Mouse (Mus musculus) heart, embryonic 12.5 days (tissue): ENCODE results near the gene Gm38431. TPM values are rescaled to one million over a fixed set of nuclear protein-coding genes. Genes with fewer than 3 reads are reported as not detected.

Experiments used
- ATAC-seq: fragments of 200-750 bp; cut with Nextera tagmentation; 2 replicates; pipeline ENCODE4 v1.8.0; 2017; ENCODE audit warnings: moderate TSS enrichment, moderate library complexity; ENCODE audit not compliant: insufficient number of reproducible peaks, low FRiP score
- H3K27ac ChIP-seq: fragments of 300-500 bp; sonication (generic); 2 replicates; pipeline ENCODE4 v1.5.1; 2016; ENCODE audit warnings: mild to moderate bottlenecking, moderate library complexity; ENCODE audit not compliant: poor library complexity, severe bottlenecking
- H3K27me3 ChIP-seq: fragments of 300-500 bp; sonication (generic); replicated peaks from 2 replicates; pipeline ENCODE4 v1.6.1; 2016; ENCODE audit warnings: mild to moderate bottlenecking, moderate library complexity
- H3K36me3 ChIP-seq: fragments of 300-500 bp; sonication (generic); 2 replicates; pipeline ENCODE4 v1.6.1; 2016; ENCODE audit warnings: mild to moderate bottlenecking, moderate library complexity
- H3K4me1 ChIP-seq: fragments of 300-500 bp; sonication (generic); replicated peaks from 2 replicates; pipeline ENCODE4 v1.6.1; 2016; ENCODE audit warnings: mild to moderate bottlenecking
- H3K4me2 ChIP-seq: fragments of 300-500 bp; sonication (generic); 2 replicates; pipeline ENCODE4 v1.6.1; 2016; ENCODE audit warnings: mild to moderate bottlenecking, moderate library complexity
- H3K4me3 ChIP-seq: fragments of 300-500 bp; sonication (generic); 2 replicates; pipeline ENCODE4 v1.5.1; 2016; ENCODE audit warnings: mild to moderate bottlenecking
- H3K9ac ChIP-seq: fragments of 300-500 bp; sonication (generic); 2 replicates; pipeline ENCODE4 v1.6.1; 2016; ENCODE audit warnings: mild to moderate bottlenecking, moderate library complexity
- H3K9me3 ChIP-seq: fragments of 300-500 bp; sonication (generic); replicated peaks from 2 replicates; pipeline ENCODE4 v1.6.1; 2016; ENCODE audit warnings: mild to moderate bottlenecking, moderate library complexity
- WGBS: fragments of 180-500 bp; shearing (Covaris S2); methylation state at CpG from one replicate; pipeline ENCODE4 v1.1.7; 2016; 5-methylcytosine and 5-hydroxymethylcytosine counted together
- polyA plus RNA-seq: library from polyadenylated mRNA; unstranded; fragments of >200 nt; fragmentation: Nextera tagmentation; extraction: Ambion mirVana; gene quantifications from 2 replicates; pipeline ENCODE4 v1.2.1, GENCODE M21; 2016

The Gm38431 gene
- polyA plus RNA-seq, 1 experiment from 2014 or later, result 1.8 TPM

DNA sequence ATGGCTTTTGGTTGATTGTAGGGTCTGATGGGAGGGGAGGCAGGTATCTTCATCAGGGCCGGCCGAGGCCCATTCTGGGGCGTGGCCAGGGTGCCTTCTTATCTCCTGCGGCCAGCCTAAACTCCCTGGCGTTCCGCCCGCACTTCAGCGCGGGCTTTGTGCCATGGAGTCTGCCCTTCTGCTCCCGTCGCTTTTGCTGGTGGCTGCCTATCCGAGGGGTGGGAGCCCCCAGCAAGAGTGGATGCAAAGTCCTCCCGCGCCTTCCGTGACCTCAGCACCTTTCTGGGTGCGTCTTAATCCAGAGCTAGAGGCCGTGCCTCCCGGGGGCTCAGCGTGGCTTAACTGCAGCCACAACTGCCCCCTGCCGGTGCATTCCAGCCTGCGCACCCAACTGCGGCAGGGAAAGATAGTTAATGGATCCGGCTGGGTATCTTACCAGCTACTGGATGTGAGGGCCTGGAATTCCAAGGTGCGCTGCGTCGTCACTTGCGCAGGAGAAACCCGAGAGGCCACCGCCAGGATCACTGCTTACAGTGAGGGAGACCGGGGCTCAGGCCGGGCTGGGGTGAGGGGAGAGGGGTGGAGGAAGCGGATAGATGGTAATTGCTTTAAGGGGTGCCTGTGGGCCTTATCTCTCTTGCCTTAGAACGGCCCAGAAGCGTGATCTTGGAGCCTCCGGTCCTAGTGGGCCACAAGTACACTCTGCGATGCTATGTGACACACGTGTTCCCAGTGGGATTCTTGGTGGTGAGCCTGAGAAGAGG lies 62.3 kb downstream of the Gm38431 start, which contains the start of gene Icam4:
TSS of gene Icam4 (plus strand) at position 83 of the 764 bp plus-strand sequence.
- peak within 1 kb of the TSS; percentile 7; the same call in 1 of the 2 replicates for H3K27ac ChIP-seq

DNA sequence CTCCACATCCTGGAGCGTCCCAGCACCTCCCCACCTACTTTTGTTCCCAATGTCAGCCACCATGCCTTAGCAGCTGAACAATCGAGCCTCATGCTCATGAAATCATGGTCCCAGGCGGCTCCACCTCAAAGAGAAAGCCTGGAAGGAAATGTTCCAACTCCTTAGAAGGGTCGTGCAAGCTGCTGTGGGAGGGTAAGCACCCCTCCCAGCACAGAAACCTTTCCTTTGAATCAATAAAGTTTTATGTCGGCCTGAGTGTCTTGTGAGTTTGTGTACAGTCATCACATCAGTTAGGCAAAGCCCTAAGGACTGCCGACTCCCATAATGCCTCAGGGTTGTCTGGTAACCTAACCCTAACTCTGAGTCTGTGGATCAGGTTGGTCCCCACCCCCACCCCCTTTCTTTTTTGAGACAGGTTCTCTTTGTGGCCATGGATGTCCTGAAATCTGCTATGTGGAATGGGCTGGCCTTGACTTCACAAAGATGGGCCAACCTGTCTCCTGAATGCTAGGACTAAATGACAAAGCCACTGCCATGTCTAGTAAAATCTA lies 63.2 kb downstream of the Gm38431 start:
- no peak overlapping the region for H3K4me3 ChIP-seq
- H3K4me1 ChIP-seq, result peaks cover 49% of the 10 kb centered on the region
- H3K9ac ChIP-seq, result no peak overlapping the region
- no peaks in the 10 kb centered on the region for H3K9me3 ChIP-seq
- 0 out of 2 replicates have a peak overlapping the region, but pooled peaks have one; percentile 94 for H3K4me2 ChIP-seq
- WGBS, result 74% methylated on average over 6 of the region's 6 CpGs
- H3K27me3 ChIP-seq, result peaks cover 69% of the 10 kb centered on the region
- no peak for ATAC-seq
- H3K36me3 ChIP-seq, result no peaks in the 10 kb centered on the region
- H3K27ac ChIP-seq, result no peak overlapping the region

More for the DNA sequence above, 62.3 kb downstream of the Gm38431 start, which contains the start of gene Icam4:
- H3K9ac ChIP-seq, result peak within 1 kb of the TSS; percentile 59
- peak within 1 kb of the TSS; percentile 94 for H3K4me2 ChIP-seq
- no peaks in the 10 kb centered on the region for H3K9me3 ChIP-seq
- H3K4me3 ChIP-seq, result peak within 1 kb of the TSS; percentile 55
- H3K4me1 ChIP-seq, result peaks cover 50% of the 10 kb centered on the region
- H3K27me3 ChIP-seq, result peaks cover 76% of the 10 kb centered on the region
- peak; percentile 77 for ATAC-seq
- WGBS, result 1% methylated on average over 37 of the region's 37 CpGs
- H3K36me3 ChIP-seq, result no peaks in the 10 kb centered on the region

DNA sequence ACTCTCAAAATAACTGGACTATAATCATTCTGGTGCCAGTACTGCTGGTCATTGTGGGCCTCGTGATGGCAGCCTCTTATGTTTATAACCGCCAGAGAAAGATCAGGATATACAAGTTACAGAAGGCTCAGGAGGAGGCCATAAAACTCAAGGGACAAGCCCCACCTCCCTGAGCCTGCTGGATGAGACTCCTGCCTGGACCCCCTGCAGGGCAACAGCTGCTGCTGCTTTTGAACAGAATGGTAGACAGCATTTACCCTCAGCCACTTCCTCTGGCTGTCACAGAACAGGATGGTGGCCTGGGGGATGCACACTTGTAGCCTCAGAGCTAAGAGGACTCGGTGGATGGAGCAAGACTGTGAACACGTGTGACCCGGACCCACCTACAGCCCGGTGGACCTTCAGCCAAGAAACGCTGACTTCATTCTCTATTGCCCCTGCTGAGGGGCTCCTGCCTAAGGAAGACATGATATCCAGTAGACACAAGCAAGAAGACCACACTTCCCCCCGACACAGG lies 64.0 kb downstream of the Gm38431 start:
- Histone ChIP-seq H3K36me3 (no peaks in the 10 kb centered on the region), H3K27ac (no peak overlapping the region), H3K27me3 (peaks cover 61% of the 10 kb centered on the region), H3K9ac (no peak overlapping the region), H3K9me3 (no peaks in the 10 kb centered on the region), H3K4me3 (no peak overlapping the region), H3K4me2 (no peak overlapping the region), H3K4me1 (peaks cover 41% of the 10 kb centered on the region)
- ATAC-seq, result no peak
- 51% methylated on average over 8 of the region's 8 CpGs for WGBS

DNA sequence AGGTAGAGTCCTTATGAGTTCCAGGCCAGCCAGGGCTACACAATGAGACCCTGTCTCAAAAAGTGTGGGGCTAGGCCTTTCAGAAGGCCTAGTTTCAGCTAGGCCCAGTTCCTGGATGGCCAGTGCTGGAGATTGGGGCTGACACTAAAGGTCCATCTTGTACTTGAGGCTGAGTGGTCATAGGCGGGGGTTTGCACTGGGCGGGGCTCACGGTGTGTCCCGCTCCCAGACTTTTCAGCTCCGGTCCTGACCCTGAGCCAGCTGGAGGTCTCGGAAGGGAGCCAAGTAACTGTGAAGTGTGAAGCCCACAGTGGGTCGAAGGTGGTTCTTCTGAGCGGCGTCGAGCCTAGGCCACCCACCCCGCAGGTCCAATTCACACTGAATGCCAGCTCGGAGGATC lies 64.9 kb downstream of the Gm38431 start:
- no peak overlapping the region for H3K4me2 ChIP-seq
- no peak overlapping the region for H3K4me3 ChIP-seq
- WGBS, result 67% methylated on average over 12 of the region's 12 CpGs
- H3K36me3 ChIP-seq, result no peaks in the 10 kb centered on the region; the same call in 1 of the 2 replicates
- peaks cover 31% of the 10 kb centered on the region for H3K4me1 ChIP-seq
- no peaks in the 10 kb centered on the region for H3K9me3 ChIP-seq
- peaks cover 51% of the 10 kb centered on the region for H3K27me3 ChIP-seq
- no peak overlapping the region for H3K9ac ChIP-seq
- H3K27ac ChIP-seq, result no peak overlapping the region
- ATAC-seq, result no peak

DNA sequence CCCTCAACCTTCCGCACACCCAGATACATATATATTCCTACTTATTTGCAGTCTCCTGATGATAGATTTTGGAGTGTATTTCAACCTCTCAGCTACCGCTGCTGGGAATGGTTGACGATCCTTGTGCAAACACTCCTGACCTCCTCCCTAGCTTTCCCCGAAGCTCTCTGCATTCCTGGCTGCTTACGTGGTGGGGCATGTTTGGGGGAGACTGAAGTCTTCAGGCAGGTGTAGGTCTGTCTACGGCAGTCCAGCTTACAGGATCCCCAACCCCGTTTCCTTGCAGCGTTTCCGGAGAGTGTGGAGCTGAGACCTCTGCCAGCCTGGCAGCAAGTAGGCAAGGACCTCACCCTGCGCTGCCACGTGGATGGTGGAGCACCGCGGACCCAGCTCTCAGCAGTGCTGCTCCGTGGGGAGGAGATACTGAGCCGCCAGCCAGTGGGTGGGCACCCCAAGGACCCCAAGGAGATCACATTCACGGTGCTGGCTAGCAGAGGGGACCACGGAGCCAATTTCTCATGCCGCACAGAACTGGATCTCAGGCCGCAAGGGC lies 66.5 kb downstream of the Gm38431 start:
- WGBS, result 67% methylated on average over 19 of the region's 19 CpGs
- ATAC-seq, result no peak
- Histone ChIP-seq H3K4me1 (peaks cover 18% of the 10 kb centered on the region), H3K36me3 (no peaks in the 10 kb centered on the region; the same call in 1 of the 2 replicates), H3K27me3 (peaks cover 52% of the 10 kb centered on the region), H3K9ac (no peak overlapping the region), H3K27ac (no peak overlapping the region), H3K4me3 (no peak overlapping the region), H3K4me2 (no peak overlapping the region), H3K9me3 (no peaks in the 10 kb centered on the region)

DNA sequence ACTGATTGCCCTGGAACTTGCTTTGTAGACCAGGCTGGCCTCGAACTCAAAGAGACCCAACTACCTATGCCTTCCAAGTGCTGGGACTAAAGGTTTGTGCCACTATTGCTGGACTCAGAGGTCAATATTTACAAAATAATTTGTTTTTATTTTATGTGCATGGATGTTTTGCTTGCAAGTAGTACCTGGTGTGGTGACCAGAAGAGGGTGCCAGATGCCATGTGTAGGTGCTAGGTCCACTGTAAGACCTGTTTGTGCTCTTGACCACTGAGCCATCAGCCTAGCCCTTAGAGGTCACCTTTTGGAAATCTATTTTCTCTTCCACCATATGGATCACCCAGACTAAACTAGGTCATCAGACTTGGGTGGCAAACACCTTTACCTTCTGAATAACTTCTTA lies 69.1 kb downstream of the Gm38431 start:
- Histone ChIP-seq H3K27me3 (peaks cover 45% of the 10 kb centered on the region), H3K36me3 (no peaks in the 10 kb centered on the region; the same call in 1 of the 2 replicates), H3K4me2 (no peak overlapping the region), H3K9me3 (no peaks in the 10 kb centered on the region), H3K4me3 (no peak overlapping the region), H3K9ac (no peak overlapping the region), H3K27ac (no peak overlapping the region), H3K4me1 (0 out of 2 replicates have a peak, but pooled peaks cover 4% of the 10 kb centered on the region)
- no peak for ATAC-seq
- WGBS, result 69% methylated on average over 1 of the region's 1 CpGs

DNA sequence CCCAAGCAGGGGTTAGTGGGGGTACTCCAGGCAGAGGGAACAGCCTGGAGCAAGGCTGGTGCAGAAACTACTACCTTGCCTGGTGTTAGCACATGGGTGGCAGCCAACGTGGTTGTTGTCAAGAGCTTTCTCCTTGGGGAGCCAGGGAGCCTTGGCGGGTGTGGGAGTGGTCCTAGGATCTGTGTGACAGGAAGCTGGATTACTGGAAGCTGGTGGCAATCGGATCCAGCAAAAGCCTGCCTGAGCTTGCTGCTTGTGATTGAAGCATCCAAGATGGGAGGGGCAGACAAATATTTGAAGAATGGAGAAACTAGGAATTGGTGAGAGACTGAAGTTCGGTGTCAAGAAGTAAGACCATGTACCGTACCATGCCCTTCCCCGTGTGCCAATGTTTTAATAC lies 69.5 kb downstream of the Gm38431 start:
- ATAC-seq, result no peak

DNA sequence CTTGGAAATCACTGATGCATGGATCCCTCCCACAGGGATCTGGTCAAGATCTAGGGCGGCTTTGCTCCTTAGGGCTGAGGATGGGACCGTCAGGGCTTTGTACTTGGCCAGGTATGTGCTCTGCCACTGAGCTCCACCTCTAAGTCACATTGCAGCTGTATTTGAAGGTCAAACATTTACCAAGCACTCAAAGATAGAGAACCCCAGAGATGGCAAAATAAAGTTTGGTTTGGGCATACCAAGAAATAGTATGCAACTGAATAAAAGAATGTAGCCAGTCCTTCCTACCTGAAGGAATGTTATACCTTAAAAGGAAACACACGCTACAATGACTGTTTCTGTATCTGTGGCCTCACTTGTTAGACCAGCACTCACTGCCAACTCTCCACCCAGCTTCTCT lies 70.4 kb downstream of the Gm38431 start:
- Histone ChIP-seq H3K4me3 (no peak overlapping the region), H3K4me1 (0 out of 2 replicates have a peak, but pooled peaks cover 7% of the 10 kb centered on the region), H3K27ac (no peak overlapping the region), H3K4me2 (no peak overlapping the region), H3K9me3 (no peaks in the 10 kb centered on the region), H3K27me3 (peaks cover 45% of the 10 kb centered on the region), H3K9ac (no peak overlapping the region), H3K36me3 (no peaks in the 10 kb centered on the region; the same call in 1 of the 2 replicates)
- no peak for ATAC-seq
- 75% methylated on average over 3 of the region's 3 CpGs for WGBS

More for the DNA sequence above, 69.5 kb downstream of the Gm38431 start:
- Histone ChIP-seq H3K9me3 (no peaks in the 10 kb centered on the region), H3K36me3 (no peaks in the 10 kb centered on the region; the same call in 1 of the 2 replicates), H3K9ac (no peak overlapping the region), H3K27me3 (peaks cover 45% of the 10 kb centered on the region), H3K4me2 (no peak overlapping the region), H3K4me3 (no peak overlapping the region), H3K27ac (no peak overlapping the region), H3K4me1 (0 out of 2 replicates have a peak, but pooled peaks cover 4% of the 10 kb centered on the region)
- 56% methylated on average over 6 of the region's 6 CpGs for WGBS

DNA sequence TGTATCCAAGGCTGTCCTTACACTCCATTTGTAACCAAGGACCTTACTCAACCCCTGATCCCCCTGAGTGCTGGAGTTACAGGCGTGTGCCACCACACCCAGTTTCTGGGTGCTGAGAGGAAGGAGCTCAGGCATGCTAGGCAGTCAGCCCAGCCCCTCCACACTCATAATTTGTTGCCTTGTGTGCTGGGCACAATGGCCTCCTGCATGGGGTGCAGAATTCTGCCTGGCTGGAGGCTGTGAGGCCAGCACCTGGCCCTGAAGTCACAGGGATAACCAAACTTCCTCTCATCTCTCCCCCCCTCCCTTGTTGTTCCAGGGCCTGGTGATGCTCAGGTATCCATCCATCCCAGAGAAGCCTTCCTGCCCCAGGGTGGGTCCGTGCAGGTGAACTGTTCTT lies 73.2 kb downstream of the Gm38431 start:
- 69% methylated on average over 2 of the region's 2 CpGs for WGBS
- no peak overlapping the region for H3K4me3 ChIP-seq
- ATAC-seq, result no peak
- H3K27ac ChIP-seq, result no peak overlapping the region
- H3K4me1 ChIP-seq, result peaks cover 23% of the 10 kb centered on the region
- no peaks in the 10 kb centered on the region; the same call in 1 of the 2 replicates for H3K36me3 ChIP-seq
- no peak overlapping the region for H3K9ac ChIP-seq
- no peaks in the 10 kb centered on the region for H3K9me3 ChIP-seq
- H3K27me3 ChIP-seq, result peaks cover 61% of the 10 kb centered on the region
- H3K4me2 ChIP-seq, result no peak overlapping the region
